In the genomic region with DNA sequence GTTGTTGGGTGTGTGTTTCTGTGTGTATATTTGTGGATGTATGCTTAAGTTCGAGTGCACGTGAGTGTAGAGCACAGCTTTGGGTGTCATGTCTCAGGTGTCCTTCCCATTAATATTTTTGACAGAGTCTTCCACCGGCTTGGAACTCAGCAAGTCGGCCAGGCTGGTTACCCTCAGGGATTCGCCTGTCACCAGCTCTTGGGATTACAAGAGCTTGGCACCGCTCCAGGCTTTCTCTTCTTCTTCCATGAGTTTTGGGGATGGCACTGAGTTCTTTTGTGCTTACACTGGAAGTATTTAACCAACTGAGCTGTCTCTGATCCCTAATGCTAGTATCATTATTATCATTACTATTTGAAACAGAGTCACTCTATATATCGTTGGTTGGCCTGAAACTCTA, we compare ENCODE assay signal across 37 mouse cellular contexts. TPM values are rescaled to one million over a fixed set of nuclear protein-coding genes. Genes with fewer than 3 reads are reported as not detected.
"Had no signal": no experiment of that assay in that cellular context is flagged by ENCODE, and none has a peak within 500 bp of the region (broad histone marks: within the 10 kb centered on the region; RNA-seq: fewer than 3 reads in every experiment).

No protein-coding gene starts in this region.

- H3K4me2 ChIP-seq: heart, embryonic 12.5 days; hindbrain, embryonic 12.5 days; hindbrain, embryonic 14.5 days; intestine, embryonic 15.5 days; limb, embryonic 12.5 days; liver, embryonic 11.5 days; liver, embryonic 13.5 days had no signal

- H3K4me3 ChIP-seq: gastrocnemius, adult 2 months; heart, adult 2 months; heart, embryonic 10.5 days; heart, embryonic 12.5 days; hindbrain, embryonic 10.5 days; hindbrain, embryonic 12.5 days; intestine, embryonic 15.5 days; layer of hippocampus, adult 2 months; limb, embryonic 10.5 days; limb, embryonic 12.5 days; liver, embryonic 13.5 days had no signal

- H3K27ac ChIP-seq: gastrocnemius, adult 2 months; heart, adult 2 months; heart, embryonic 10.5 days; hindbrain, embryonic 10.5 days; hindbrain, embryonic 12.5 days; hindbrain, embryonic 14.5 days; intestine, embryonic 15.5 days; layer of hippocampus, adult 2 months; limb, embryonic 10.5 days; limb, embryonic 12.5 days; liver, embryonic 13.5 days had no signal

- H3K36me3 ChIP-seq: heart, embryonic 10.5 days; heart, embryonic 12.5 days; hindbrain, embryonic 10.5 days; hindbrain, embryonic 12.5 days; intestine, embryonic 15.5 days; limb, embryonic 10.5 days; limb, embryonic 12.5 days; liver, embryonic 13.5 days had no signal

- DNase-seq: gastrocnemius, adult 2 months; gastrocnemius, postnatal 10 days; gastrocnemius, postnatal 25 days; heart, adult 2 months; heart, postnatal 10 days; heart, postnatal 4 days; kidney, postnatal 10 days; kidney, postnatal 25 days; kidney, postnatal 4 days; liver; liver, embryonic 13.5 days had no signal

- H3K9ac ChIP-seq: heart, embryonic 12.5 days; hindbrain, embryonic 12.5 days; hindbrain, embryonic 14.5 days; intestine, embryonic 15.5 days; limb, embryonic 12.5 days; liver, embryonic 13.5 days had no signal

- H3K27me3 ChIP-seq: heart, embryonic 12.5 days; hindbrain, embryonic 12.5 days; intestine, embryonic 15.5 days; limb, embryonic 12.5 days; liver, embryonic 13.5 days had no signal

- ATAC-seq: hindbrain, embryonic 16.5 days; inflammation-experienced regulatory T-cells, adult 6 months; intestine, embryonic 15.5 days; intestine, postnatal 0 days had no signal

- H3K9me3 ChIP-seq: heart, embryonic 10.5 days; heart, embryonic 12.5 days; hindbrain, embryonic 10.5 days; hindbrain, embryonic 12.5 days; intestine, embryonic 15.5 days; limb, embryonic 10.5 days; limb, embryonic 12.5 days; liver, embryonic 13.5 days had no signal

- H3K4me1 ChIP-seq: heart, embryonic 10.5 days; intestine, embryonic 15.5 days; liver, embryonic 13.5 days had no signal

RNA-seq across cellular contexts. Expression of a gene that starts 15.7 kb away (rescaled TPM):
- total RNA-seq: gastrocnemius, adult 2 months; gastrocnemius, postnatal 10 days; gastrocnemius, postnatal 25 days; gastrocnemius, postnatal 4 days; granulocyte monocyte progenitor cell, adult 5-6 weeks; heart, adult 2 months; heart, postnatal 10 days; heart, postnatal 25 days; heart, postnatal 4 days; layer of hippocampus, adult 2 months; layer of hippocampus, postnatal 10 days; layer of hippocampus, postnatal 25 days; left cerebral cortex, adult 8-10 months; left cerebral cortex, postnatal 10 days; left cerebral cortex, postnatal 25 days had no signal
- polyA plus RNA-seq: frontal cortex, adult 2 months; heart, adult 2 months; heart, embryonic 10.5 days; heart, embryonic 12.5 days; heart, embryonic 14.5 days; inflammation-experienced regulatory T-cells, adult 6 months; intestine, embryonic 15.5 days; intestine, postnatal 0 days; kidney, embryonic 14.5 days; kidney, embryonic 16.5 days; limb, embryonic 10.5 days; limb, embryonic 12.5 days; limb, embryonic 14.5 days; liver, embryonic 11.5 days; liver, embryonic 13.5 days had no signal
